Mouse (Mus musculus): Measurements from ENCODE around the gene Pim2. TPM values are rescaled to one million over a fixed set of nuclear protein-coding genes. Genes with fewer than 3 reads are reported as not detected.
"Not testable (repeated sequence)": the region's sequence is repeated elsewhere in the genome, so short reads cannot be mapped to it uniquely, and the experiment has no call there.

Gene Pim2
- polyA plus RNA-seq, 1 experiment from 2014 or later, result 6.2 TPM

GRCm38 (mm10) chrX:7868506-7868905 is 9.6 kb upstream of the Pim2 start:
- no peaks in the 10 kb centered on the region for H3K27me3 ChIP-seq (ENCODE audit: low read depth, poor library complexity, severe bottlenecking)
- 52% methylated on average over 2 of the region's 2 CpGs for WGBS
- DNase-seq (ENCODE audit: low spot score), result no peak
- H3K27ac ChIP-seq, result no peak overlapping the region
- no peaks in the 10 kb centered on the region for H3K4me1 ChIP-seq
- peaks cover 39% of the 10 kb centered on the region for H3K36me3 ChIP-seq
- no peak overlapping the region for H3K4me3 ChIP-seq
- no peaks in the 10 kb centered on the region for H3K9me3 ChIP-seq (replicated peaks)

GRCm38 (mm10) chrX:7869826-7870225 is 8.2 kb upstream of the Pim2 start:
- Histone ChIP-seq H3K36me3 (peaks cover 51% of the 10 kb centered on the region), H3K9me3 (replicated peaks) (no peaks in the 10 kb centered on the region), H3K4me1 (no peaks in the 10 kb centered on the region), H3K27ac (no peak overlapping the region), H3K27me3 (ENCODE audit: low read depth, poor library complexity, severe bottlenecking) (no peaks in the 10 kb centered on the region), H3K4me3 (no peak overlapping the region)
- no peak for DNase-seq (ENCODE audit: low spot score)
- WGBS, result 53% methylated on average over 3 of the region's 3 CpGs

- peak overlapping the region; percentile 62; the same call in 1 of the 2 replicates for H3K27ac ChIP-seq
- H3K9me3 ChIP-seq (replicated peaks), result no peaks in the 10 kb centered on the region
- H3K4me1 ChIP-seq, result peaks cover 6% of the 10 kb centered on the region; the same call in 1 of the 2 replicates
- H3K4me3 ChIP-seq, result peak overlapping the region; percentile 60
- H3K36me3 ChIP-seq, result peaks cover 16% of the 10 kb centered on the region
- H3K27me3 ChIP-seq (ENCODE audit: low read depth, poor library complexity, severe bottlenecking), result peaks cover 4% of the 10 kb centered on the region; the same call in 1 of the 2 replicates
- DNase-seq (ENCODE audit: low spot score), result peak; percentile 31
- 9% methylated on average over 20 of the region's 21 CpGs for WGBS
These were observed 433 bp downstream of the Pim2 start for GRCm38 (mm10) chrX:7878495-7878894.

- H3K4me3 ChIP-seq, result peak overlapping the region; percentile 27
- no peaks in the 10 kb centered on the region for H3K9me3 ChIP-seq (replicated peaks)
- H3K27me3 ChIP-seq (ENCODE audit: low read depth, poor library complexity, severe bottlenecking), result peaks cover 4% of the 10 kb centered on the region; the same call in 1 of the 2 replicates
- WGBS, result 20% methylated on average over 11 of the region's 11 CpGs
- H3K36me3 ChIP-seq, result peaks cover 4% of the 10 kb centered on the region; the same call in 1 of the 2 replicates
- peaks cover 6% of the 10 kb centered on the region; the same call in 1 of the 2 replicates for H3K4me1 ChIP-seq
- peak; percentile 57 for DNase-seq (ENCODE audit: low spot score)
- no peak overlapping the region for H3K27ac ChIP-seq
These were observed 1.8 kb downstream of the Pim2 start for GRCm38 (mm10) chrX:7879819-7880218.

GRCm38 (mm10) chrX:7883841-7884567 is 5.9 kb downstream of the Pim2 start, which contains the start of gene Slc35a2:
Slc35a2 (plus strand) TSS chrX:7884028.
- H3K27ac ChIP-seq, result peak within 1 kb of the TSS; percentile 78
- H3K36me3 ChIP-seq, result peaks cover 9% of the 10 kb centered on the region; the same call in 1 of the 2 replicates
- no peaks in the 10 kb centered on the region for H3K4me1 ChIP-seq
- no peaks in the 10 kb centered on the region for H3K27me3 ChIP-seq (ENCODE audit: low read depth, poor library complexity, severe bottlenecking)
- 14% methylated on average over 49 of the region's 49 CpGs for WGBS
- H3K9me3 ChIP-seq (replicated peaks), result no peaks in the 10 kb centered on the region
- DNase-seq (ENCODE audit: low spot score), result peak; percentile 79
- peak within 1 kb of the TSS; percentile 64 for H3K4me3 ChIP-seq

GRCm38 (mm10) chrX:7898211-7898610 is 20.1 kb downstream of the Pim2 start:
- no peak for DNase-seq (ENCODE audit: low spot score)
- Histone ChIP-seq H3K27ac (peak overlapping the region; percentile 86; the same call in 1 of the 2 replicates), H3K36me3 (peaks cover 40% of the 10 kb centered on the region), H3K27me3 (ENCODE audit: low read depth, poor library complexity, severe bottlenecking) (no peaks in the 10 kb centered on the region), H3K9me3 (replicated peaks) (no peaks in the 10 kb centered on the region), H3K4me3 (peak overlapping the region; percentile 64), H3K4me1 (0 out of 2 replicates have a peak, but pooled peaks cover 4% of the 10 kb centered on the region)
- WGBS, result 28% methylated on average over 13 of the region's 13 CpGs

- H3K4me3 ChIP-seq, result peak within 1 kb of the TSS; percentile 64
- DNase-seq (ENCODE audit: low spot score), result peak; percentile 81
- peaks cover 33% of the 10 kb centered on the region for H3K36me3 ChIP-seq
- H3K27me3 ChIP-seq (ENCODE audit: low read depth, poor library complexity, severe bottlenecking), result no peaks in the 10 kb centered on the region
- H3K27ac ChIP-seq, result peak within 1 kb of the TSS; percentile 86
- no peaks in the 10 kb centered on the region for H3K9me3 ChIP-seq (replicated peaks)
- 0 out of 2 replicates have a peak, but pooled peaks cover 4% of the 10 kb centered on the region for H3K4me1 ChIP-seq
- 12% methylated on average over 62 of the region's 62 CpGs for WGBS
These were observed 21.1 kb downstream of the Pim2 start, which contains the start of the genes Pqbp1 and Timm17b for GRCm38 (mm10) chrX:7898880-7899874. Pqbp1 (minus strand) TSS chrX:7899269. Timm17b (plus strand) TSS chrX:7899357.

- no peak for DNase-seq (ENCODE audit: low spot score)
- WGBS, result 94% methylated on average over 5 of the region's 5 CpGs
These were observed 26.4 kb downstream of the Pim2 start for GRCm38 (mm10) chrX:7904441-7904840.

GRCm38 (mm10) chrX:7907735-7908134 is 29.7 kb downstream of the Pim2 start, which contains the start of gene Gm10491:
Gm10491 (minus strand) TSS chrX:7907835.
- no peak within 1 kb of the TSS for H3K4me3 ChIP-seq
- WGBS, result 93% methylated on average over 5 of the region's 5 CpGs

More at GRCm38 (mm10) chrX:7904441-7904840, 26.4 kb downstream of the Pim2 start:
- H3K27me3 ChIP-seq (ENCODE audit: low read depth, poor library complexity, severe bottlenecking), result no peaks in the 10 kb centered on the region
- H3K4me1 ChIP-seq, result no peaks in the 10 kb centered on the region
- peaks cover 29% of the 10 kb centered on the region for H3K36me3 ChIP-seq
- no peak overlapping the region for H3K4me3 ChIP-seq
- no peaks in the 10 kb centered on the region for H3K9me3 ChIP-seq (replicated peaks)
- H3K27ac ChIP-seq, result no peak overlapping the region

GRCm38 (mm10) chrX:7909242-7909641 is 31.2 kb downstream of the Pim2 start, which contains the start of gene Gm10490:
Gm10490 (plus strand) TSS chrX:7909542.
- not testable (repeated sequence) for H3K4me1 ChIP-seq; H3K27ac ChIP-seq; H3K9me3 ChIP-seq (replicated peaks); H3K27me3 ChIP-seq (ENCODE audit: low read depth, poor library complexity, severe bottlenecking); DNase-seq (ENCODE audit: low spot score); H3K4me3 ChIP-seq
- H3K36me3 ChIP-seq, result peaks cover 19% of the 10 kb centered on the region
- 88% methylated on average over 4 of the region's 4 CpGs for WGBS

More at GRCm38 (mm10) chrX:7907735-7908134, 29.7 kb downstream of the Pim2 start, which contains the start of gene Gm10491:
- DNase-seq (ENCODE audit: low spot score), result no peak
- H3K4me1 ChIP-seq, result no peaks in the 10 kb centered on the region
- H3K9me3 ChIP-seq (replicated peaks), result no peaks in the 10 kb centered on the region
- no peaks in the 10 kb centered on the region for H3K27me3 ChIP-seq (ENCODE audit: low read depth, poor library complexity, severe bottlenecking)
- H3K27ac ChIP-seq, result no peak within 1 kb of the TSS
- peaks cover 22% of the 10 kb centered on the region for H3K36me3 ChIP-seq

GRCm38 (mm10) chrX:7910473-7910872 is 32.4 kb downstream of the Pim2 start:
- 70% methylated on average over 6 of the region's 6 CpGs for WGBS
- no peak overlapping the region for H3K27ac ChIP-seq
- no peaks in the 10 kb centered on the region for H3K9me3 ChIP-seq (replicated peaks)
- no peak overlapping the region for H3K4me3 ChIP-seq
- H3K36me3 ChIP-seq, result peaks cover 19% of the 10 kb centered on the region
- H3K4me1 ChIP-seq, result no peaks in the 10 kb centered on the region
- DNase-seq (ENCODE audit: low spot score), result no peak
- H3K27me3 ChIP-seq (ENCODE audit: low read depth, poor library complexity, severe bottlenecking), result no peaks in the 10 kb centered on the region

GRCm38 (mm10) chrX:7915669-7916068 is 37.6 kb downstream of the Pim2 start:
- peaks cover 27% of the 10 kb centered on the region for H3K27me3 ChIP-seq (ENCODE audit: low read depth, poor library complexity, severe bottlenecking)
- H3K4me3 ChIP-seq; H3K9me3 ChIP-seq (replicated peaks); H3K36me3 ChIP-seq; H3K4me1 ChIP-seq; DNase-seq (ENCODE audit: low spot score); H3K27ac ChIP-seq: not testable (repeated sequence)
- 18% methylated on average over 3 of the region's 3 CpGs for WGBS
